Mouse (Mus musculus) gastrocnemius, adult 8-10 months (tissue): Measurements from ENCODE around the gene Mfn1. TPM values are rescaled to one million over a fixed set of nuclear protein-coding genes. Genes with fewer than 3 reads are reported as not detected.

ENCODE experiments used
- DNase-seq, 2 experiments: peaks; one replicate each; pipeline ENCODE4 v3.0.0; 2022; ENCODE audit warnings: low spot score in 2 of 2
- total RNA-seq, 4 experiments: library from RNA; stranded (reverse); gene quantifications; 2 replicates each; pipeline ENCODE4 v1.2.4; 2022

The Mfn1 gene
- total RNA-seq, 4 experiments from 2014 or later: 196 to 263 (median 234) TPM

DNA sequence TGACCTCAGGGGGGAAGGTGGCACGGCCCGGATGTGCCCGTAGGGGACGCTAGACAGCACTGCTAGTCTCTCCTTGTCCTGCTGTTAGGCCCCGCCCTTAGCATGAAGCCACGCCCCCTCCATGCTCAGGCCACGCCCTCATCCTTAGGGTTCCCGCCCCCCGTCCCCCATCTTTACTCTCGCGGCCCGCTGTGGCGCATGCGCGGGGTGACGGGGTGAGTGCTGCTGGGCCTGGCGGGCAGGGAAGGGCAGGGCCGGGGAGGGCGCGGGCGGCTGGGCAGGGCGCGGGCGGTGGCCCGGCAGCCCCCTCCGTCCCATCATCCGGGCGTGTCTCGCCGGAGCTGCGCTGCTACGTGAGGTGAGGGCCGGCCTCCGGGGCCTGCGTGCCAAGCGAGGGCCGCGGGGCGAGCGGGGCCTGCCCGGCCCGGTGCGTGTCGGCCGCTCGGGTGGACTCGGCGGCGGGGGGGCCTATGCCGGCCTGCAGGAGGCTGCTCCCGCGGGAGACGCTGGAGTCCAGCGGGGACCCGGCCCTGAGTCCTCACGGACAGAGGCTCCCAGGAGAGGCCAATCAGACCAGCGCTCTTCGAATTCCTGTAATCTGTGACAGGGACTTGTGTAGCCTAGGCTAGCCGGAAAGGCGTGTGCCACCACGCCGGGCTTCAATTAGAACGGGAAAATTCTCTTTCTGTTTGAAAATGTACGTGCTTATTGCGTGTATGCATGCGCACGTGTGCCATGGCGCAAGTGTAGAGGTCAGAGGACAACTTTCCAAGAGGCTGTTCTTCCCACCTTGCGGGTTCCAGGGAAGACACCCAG lies 18.7 kb upstream of the Mfn1 start:
- DNase-seq: peak; percentile 95

GRCm38 (mm10) chr3:32511191-32511550 lies 18.1 kb upstream of the Mfn1 start:
- no peak for DNase-seq

DNA sequence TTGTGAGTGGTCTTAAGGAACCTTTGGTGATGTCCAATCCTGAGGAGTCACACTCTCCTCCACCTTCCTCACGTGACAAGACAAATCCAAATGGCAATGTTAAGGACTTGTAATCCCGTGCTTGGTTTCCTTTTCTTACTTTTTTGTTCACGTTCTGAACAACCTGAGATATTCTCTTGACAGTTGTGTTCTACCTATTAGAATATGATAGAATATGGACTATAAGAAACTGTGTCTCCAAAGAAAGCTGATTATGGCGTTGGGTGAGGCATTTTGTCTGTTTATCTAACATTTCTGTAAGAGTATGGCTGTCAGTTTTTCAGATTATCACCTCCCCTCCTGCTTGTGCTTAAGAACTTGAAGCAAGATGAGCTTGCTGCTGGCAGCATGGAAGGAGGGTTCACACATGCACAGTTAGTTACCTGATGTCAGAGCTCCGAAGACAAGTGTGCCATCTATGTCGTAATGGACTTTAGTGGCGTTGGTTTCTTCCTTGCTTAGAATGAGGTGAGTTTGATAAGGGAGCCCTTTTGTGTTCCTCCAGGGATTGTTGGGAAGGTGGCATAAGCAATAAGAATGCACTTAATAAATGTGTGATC lies 16.5 kb upstream of the Mfn1 start:
- DNase-seq: no peak

GRCm38 (mm10) chr3:32513528-32513927 lies 15.7 kb upstream of the Mfn1 start:
- no peak for DNase-seq

- no peak for DNase-seq
Observed at GRCm38 (mm10) chr3:32527181-32527580, 2.1 kb upstream of the Mfn1 start.

- no peak for DNase-seq
Observed at GRCm38 (mm10) chr3:32530041-32530440, 776 bp downstream of the Mfn1 start.

DNA sequence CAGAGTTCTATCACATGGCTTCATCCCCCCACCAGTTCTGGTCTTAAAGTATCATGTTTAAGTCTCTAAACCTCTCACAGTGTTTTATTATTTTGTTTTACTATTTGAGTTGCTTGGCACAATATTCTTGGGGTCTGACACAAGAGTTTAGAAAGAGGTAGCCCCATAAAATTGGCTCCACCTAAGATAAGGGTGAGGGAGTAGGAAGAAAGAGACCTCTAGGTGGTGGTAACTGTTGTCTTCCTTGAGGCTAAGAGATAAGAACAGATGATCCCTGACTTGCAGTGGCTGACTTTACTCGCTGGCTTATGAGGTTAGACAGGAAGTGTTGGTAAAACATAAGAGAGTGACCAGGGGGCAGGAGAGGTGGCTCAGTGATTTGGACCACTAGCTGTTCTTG lies 6.4 kb downstream of the Mfn1 start:
- no peak for DNase-seq

DNA sequence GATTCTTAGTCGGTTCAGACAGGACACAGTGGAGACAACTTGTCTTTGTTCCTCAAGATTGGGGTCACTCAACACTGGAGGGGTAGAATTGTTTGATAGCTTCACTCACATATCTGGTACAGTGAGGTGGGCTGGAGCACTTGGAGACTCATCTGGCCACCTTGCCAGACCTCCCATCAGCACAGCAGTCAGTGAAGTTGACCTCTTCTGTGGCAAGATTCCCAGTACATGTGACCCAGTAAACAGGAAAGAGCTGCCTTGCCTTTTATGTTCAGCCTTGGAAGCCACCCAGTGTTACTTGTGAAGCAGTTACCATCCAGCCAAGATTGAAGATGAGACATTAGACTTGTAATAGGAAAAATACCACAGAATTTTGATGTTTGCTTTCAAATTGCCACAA lies 8.3 kb downstream of the Mfn1 start:
- peak; percentile 59 to 66 for DNase-seq

- DNase-seq: no peak
Observed at GRCm38 (mm10) chr3:32538091-32538490, 8.8 kb downstream of the Mfn1 start.

DNA sequence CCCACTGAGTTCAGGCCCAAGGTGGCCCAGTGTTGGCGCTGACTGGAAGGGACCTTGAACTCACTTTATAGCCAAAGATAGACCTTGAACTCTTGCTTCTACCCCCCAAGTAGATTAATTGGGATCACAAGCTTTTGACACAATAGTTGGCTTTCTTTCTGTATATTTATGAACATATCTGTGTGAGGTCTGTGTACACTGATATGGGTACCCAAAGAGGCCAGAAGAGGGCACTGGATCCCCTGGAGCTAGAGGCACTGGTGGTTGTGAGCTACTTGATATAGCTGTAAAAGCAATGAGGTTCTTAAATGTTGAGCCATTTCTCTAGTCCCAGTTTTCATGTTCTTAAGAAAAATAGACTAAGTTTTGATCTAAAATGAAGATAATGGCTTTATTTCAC lies 23.8 kb downstream of the Mfn1 start:
- DNase-seq: no peak

DNA sequence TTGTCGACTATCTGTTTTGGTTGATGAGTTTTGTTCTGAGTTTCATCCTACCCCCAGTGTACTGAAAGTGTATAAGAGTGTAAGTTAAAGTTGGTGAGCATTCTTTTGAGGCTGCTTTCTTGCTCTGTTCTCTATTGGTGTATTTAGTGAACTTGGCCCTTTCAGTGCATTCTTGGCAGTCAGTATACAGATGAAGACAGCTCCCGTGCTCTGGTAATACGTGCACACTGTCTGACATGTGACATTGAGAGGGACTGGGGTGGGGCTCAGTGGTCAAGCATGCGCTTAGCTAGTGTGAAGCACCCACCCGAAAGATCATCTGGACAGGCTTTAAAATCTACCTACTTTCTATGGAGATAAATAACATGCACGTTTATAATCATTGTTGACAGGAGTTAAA lies 34.1 kb downstream of the Mfn1 start:
- no peak for DNase-seq

- DNase-seq: no peak
Observed at GRCm38 (mm10) chr3:32573086-32573485, 43.8 kb downstream of the Mfn1 start.

- no peak for DNase-seq
Observed at GRCm38 (mm10) chr3:32573881-32574280, 44.6 kb downstream of the Mfn1 start.

- no peak for DNase-seq
Observed at GRCm38 (mm10) chr3:32575151-32575550, 45.9 kb downstream of the Mfn1 start.

DNA sequence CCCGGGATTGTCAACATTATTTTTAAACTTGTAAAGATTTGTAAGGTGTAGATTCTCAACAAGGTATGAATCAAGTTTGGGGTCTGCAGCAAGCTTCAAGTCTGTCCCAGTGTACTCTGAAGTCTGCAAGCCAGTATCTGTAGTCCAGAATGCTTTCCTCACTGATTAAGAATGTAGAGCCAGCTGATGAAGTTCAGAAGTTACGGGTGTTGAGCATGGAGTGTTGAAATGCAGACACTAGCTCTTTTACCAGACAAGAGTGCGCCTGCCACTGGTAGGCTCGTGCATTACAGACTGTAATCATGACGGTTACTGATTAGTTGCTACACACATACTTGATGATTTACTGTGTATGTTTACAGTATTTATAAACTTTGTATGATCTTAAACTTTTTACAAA lies 49.5 kb downstream of the Mfn1 start:
- no peak for DNase-seq

GRCm38 (mm10) chr3:32580738-32581137 lies 51.5 kb downstream of the Mfn1 start:
- DNase-seq: no peak

DNA sequence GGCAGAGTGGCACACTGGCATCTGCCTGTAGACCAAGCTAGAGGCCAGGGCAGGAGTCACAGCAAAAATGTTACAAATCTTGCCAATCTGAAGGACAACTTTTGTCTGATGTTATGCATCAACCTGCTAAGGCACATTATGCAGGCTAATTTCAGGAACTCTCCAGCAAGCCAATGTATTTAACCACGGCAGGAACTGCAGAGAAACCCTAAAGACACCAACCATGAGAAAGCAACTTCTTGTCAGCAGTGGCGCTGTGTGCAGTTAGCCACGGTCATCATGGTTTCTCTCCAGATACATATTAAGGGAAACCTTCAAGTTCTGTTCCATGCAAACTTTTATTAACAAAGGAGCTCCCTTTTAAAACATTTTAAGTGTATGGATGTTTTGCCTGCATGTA lies 52.6 kb downstream of the Mfn1 start:
- no peak for DNase-seq

GRCm38 (mm10) chr3:32583489-32583888 lies 54.2 kb downstream of the Mfn1 start:
- no peak for DNase-seq

- no peak for DNase-seq
Observed at GRCm38 (mm10) chr3:32586274-32586673, 57.0 kb downstream of the Mfn1 start.

- no peak for DNase-seq
Observed at GRCm38 (mm10) chr3:32595080-32595479, 65.8 kb downstream of the Mfn1 start.

DNA sequence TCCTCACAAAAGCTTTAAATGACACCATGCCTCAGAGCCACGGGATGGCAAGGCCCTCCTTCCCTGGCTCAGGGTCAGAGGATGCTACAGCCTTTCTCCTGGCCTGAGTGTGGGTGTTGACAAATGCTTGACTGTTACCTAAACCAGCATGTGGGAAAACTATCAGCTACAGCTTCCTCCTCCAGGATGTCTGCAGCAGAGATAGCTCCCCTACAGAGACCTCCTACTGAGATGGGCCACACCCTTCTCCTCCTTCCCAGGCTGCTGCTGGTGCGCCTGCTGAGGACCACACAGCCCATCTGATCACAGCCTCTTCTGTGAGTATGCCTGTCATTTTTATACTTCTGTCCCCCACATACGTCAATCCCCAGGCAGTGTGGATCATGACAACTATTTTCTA lies 70.1 kb downstream of the Mfn1 start:
- DNase-seq: no peak

DNA sequence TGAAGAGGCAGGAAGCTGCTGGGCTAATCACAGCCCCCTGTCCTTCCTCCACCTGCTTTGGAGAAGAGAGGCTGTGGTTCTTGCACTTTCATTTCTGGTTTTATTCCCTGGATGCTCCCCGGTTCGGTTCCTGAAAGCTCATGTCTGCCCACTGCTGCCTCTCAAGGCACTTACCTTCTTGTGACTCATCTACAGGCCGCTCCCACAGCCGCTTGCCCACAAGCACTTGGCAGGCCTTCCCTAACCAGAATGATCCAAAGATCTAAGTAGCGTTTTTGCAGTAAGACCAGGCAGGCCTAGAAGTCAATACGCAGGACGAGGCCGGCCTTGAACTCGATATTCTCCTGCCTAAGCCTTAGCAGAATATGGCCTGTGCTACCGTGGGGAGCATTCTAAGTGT lies 71.8 kb downstream of the Mfn1 start:
- DNase-seq: no peak

DNA sequence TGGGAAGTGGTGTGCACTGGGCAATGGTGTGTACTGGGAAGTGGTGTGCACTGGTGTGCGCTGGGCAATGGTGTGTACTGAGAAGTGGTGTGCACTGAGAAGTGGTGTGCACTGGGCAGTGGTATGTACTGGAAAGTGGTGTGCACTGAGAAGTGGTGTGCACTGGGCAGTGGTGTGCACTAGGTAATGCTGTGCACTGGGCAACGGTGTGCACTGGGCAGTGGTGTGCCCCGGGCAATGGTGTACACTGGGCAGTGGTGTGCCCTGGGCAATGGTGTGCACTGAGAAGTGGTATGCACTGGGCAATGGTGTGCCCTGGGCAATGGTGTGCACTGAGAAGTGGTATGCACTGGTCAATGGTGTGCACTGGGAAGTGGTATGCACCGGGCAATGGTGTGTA lies 80.0 kb downstream of the Mfn1 start:
- no peak for DNase-seq
